Mouse (Mus musculus) E14TG2a.4 (cell line): ENCODE measurements around the gene Lrrc3.

ENCODE experiments used
- CTCF ChIP-seq: conservative IDR thresholded peaks from 2 replicates; pipeline ENCODE4 v1.5.1; 2014; ENCODE audit warnings: low read length
- POU5F1 ChIP-seq: IDR thresholded peaks from 2 replicates; pipeline ENCODE4 v1.6.1; 2014; ENCODE audit warnings: low read length, borderline replicate concordance

DNA sequence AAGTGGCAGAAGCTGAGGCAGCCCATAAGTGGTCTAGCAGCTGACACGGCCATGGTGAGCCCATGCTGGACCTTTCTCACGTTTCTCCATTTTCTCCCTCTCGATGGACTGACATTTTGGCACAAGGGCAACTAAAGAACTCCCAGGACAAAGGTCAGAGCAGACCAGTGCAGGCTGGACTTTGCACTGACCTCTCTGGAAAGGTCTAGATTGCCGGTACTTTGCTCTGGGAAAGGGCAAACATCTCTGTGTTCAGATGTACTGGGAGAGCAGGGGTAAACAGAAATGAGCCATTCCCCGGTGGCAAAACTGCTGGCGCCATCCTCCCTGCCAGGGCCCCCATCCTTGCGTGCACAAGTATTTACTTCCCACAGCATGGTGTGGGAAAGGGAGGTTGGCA, 2.2 kb downstream of the Lrrc3 start:
- TF ChIP-seq CTCF (no peak), POU5F1 (no peak)
